Mouse (Mus musculus) cerebral cortex, adult 2 months (tissue): ENCODE results near the gene Fabp7.

Source experiments
- WGBS: fragments of 180-500 bp; shearing (Covaris S2); methylation state at CpG from one replicate; pipeline ENCODE4 v1.1.7; 2018; 5-methylcytosine and 5-hydroxymethylcytosine counted together

The Fabp7 gene

DNA sequence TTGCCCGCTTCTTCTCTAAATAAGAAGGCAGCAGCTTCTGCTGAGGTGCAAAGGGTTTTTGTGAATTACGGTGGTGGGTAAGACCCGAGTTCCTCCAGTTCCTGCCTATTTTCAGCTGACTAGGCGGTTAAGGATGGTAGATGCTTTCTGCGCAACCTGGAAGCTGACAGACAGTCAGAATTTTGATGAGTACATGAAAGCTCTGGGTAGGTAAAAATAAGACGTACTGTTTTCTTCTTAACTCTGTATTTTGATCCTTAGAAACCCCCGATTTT lies at the start of gene Fabp7:
TSS of gene Fabp7 (plus strand) at position 6 of the 275 bp plus-strand sequence.
- 15% methylated on average over 7 of the region's 7 CpGs for whole genome bisulfite sequencing

DNA sequence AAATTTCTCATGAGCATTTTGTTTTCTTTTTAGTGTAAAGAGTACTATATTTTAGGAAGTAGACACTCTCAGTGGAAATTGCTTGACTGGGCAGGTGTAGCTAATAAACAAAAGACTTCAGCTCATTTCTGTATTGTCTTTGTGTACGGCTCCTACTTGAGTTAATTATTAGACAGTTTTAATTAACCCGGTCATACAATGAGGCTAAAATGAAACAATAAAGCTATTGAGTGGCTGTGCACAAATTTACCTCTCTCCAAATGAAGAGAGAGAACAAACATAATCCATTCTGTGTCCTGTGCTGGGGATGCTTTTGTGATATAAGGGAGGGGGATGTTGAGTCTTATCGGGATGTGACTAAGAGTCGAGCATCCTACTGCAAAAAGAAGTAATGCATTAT lies 43.9 kb upstream of the Fabp7 start:
- 54% methylated on average over 4 of the region's 4 CpGs for WGBS

DNA sequence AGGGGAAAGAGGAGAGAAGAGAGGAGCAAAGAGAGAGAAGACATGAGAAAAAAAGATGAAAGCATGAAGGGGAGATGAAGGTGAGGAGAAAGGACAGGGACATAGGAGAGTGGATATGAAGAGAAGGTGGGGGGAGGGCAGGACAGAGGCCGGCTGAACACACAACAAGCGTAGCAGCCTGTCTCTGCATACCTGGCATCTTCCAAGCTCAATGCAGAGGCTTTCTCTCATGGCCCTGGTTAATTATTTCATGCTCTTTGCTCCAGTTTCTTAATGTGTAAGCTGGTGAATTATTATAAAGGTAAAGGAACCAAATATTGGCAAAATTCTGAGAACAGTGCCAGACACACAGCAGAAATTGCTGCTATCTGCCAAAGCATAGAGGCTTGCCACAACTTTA lies 43.3 kb upstream of the Fabp7 start:
- 80% methylated on average over 2 of the region's 2 CpGs for WGBS

DNA sequence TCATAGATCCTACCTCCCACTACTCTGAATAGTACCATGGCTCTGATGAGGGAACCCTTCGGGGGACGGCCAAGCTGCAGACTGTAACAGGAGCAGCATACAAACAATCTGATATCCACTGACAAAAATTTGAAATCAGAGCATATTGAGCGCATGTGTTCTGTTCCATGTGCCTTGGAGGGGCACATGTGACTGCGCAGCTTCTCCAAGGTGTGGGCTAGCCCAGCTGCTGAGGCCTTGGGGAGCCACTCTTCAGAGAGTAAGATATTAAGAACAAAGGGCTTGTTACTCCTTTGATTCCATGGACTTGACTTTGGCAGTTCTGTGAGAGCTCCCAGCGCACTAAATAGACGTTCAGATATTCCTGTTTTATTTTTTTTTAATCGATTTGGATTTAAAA lies 41.6 kb upstream of the Fabp7 start:
- WGBS, result 68% methylated on average over 7 of the region's 7 CpGs

DNA sequence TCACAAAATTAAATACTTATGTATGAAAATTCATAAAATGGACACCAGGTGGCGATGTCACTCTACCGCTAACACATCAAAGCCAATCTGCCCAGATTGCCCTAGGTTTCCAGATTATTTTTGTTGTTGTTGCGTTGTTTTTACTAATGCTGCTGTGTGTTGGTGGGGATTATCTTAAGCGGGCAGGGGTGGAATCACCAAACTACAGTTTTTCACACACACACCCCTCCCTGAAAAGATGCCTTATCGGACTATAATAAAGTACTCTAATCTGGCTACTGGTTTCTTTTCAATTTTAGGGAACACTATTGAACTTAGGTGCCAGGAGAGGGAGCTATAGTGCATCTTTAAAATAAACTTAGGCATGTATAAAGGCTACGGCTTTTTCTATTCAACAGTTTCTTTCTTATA lies 41.1 kb upstream of the Fabp7 start:
- WGBS, result under 1% methylated on average over 6 of the region's 6 CpGs

DNA sequence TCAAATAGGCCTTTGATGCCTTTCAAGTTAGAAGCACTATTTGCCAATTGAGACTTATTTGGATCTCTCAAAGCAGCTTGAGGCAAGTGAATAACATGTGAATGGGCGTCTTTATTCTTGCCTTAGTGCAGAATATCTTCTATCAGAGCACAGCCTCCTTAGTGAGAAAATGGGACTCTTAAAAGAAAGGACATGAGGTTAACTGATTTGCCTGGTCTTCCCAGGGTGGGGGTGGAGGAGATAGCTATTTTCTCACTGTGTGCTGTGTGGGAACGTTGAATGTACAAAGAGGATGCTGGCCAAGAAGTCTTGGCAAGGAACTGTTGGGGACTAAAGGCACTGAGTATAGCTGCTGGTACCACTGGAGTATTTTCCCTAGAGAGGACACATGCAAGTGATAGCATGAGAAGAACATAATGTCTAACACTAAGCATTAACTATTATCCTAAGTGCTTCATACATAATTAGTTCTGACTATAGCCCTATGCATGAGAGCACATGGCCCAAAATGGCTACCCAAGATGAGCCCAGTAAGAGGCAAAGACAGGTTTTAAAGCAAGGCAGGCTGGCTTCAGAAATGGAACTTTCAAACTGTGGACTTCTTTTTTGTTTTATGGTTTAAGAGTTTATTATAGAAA lies 40.4 kb upstream of the Fabp7 start:
- 11% methylated on average over 2 of the region's 2 CpGs for WGBS

DNA sequence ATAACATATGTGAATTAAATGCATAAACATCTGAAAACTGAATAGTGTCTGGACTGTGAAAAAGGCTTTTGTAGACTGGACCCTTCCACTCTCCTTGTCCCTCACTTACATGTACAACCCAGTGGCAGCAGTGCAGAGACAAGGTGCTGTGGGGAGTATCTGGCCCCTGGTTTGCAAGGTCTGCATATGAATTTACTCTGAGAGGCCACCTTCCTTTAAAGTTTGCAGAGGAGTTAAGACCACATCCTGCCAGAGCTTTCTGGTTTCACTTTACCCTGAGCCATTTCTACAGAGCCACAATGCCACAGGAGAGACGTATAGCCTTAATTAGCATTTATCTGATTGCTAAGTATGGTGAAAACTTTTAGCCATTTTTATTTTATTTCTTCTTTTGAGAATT lies 31.3 kb upstream of the Fabp7 start:
- 100% methylated on average over 1 of the region's 1 CpGs for WGBS

DNA sequence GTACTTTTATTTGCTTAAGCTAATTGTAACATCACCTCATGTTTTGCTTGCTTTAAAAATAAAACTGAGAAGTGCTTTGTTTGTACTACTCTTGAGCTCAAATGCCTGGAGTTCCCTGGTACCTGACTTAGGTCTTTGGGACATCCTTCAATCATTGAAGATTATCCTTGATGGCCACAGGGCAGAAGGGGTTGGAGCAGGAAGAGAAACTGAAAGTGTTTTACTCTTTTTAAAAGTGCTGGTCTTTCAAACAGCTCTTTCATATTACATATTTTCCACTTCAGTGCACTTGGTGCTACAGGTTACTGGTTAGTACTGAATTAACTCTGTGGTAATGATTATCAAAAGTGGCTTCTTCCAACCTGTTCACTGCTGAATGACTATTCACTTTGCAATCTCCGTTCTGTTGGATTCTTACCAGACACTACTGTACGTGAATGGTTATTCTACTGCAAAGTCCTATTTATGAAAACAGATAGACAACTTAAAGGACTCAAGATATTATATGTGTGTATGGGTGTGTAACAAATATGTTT lies 29.4 kb upstream of the Fabp7 start:
- 94% methylated on average over 2 of the region's 2 CpGs for WGBS

DNA sequence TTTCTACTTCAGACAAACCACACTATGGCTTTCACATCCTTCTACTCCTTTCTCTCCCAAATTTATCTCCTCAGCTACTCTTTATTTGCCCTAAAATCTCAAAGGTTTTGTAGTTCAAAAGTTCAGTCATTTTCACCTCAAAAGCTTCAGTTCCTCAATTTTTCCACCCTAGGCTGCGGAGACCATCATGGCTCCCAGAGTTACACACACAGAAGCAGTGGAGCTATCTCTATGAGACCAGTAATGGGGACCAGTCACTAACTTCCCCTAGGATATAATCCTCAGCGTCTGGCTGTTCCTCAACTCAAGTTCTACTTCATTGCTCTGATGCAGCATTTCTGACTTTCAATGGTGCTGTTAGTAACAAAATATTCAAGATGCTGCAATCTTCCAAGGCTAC lies 25.7 kb upstream of the Fabp7 start:
- 92% methylated on average over 2 of the region's 2 CpGs for WGBS

DNA sequence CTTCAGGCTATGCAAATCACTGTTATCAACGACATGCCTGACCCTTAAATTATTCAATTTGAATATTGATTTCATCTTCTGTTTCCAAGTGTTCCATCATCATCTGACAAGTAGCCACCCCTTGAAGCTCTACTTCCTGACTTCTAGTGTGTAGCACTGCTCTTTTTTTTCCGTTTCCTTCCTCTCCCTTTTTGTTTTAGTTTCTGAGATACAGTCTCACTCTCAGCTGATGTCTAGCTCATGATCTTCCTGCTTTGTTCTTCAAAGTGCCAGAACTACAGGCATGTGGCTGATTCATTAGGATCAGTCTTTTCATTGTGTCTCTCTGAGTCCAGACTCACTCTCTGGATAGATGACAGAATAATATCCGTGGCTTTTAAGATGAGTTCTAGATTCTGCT lies 24.0 kb upstream of the Fabp7 start:
- 74% methylated on average over 3 of the region's 3 CpGs for WGBS

DNA sequence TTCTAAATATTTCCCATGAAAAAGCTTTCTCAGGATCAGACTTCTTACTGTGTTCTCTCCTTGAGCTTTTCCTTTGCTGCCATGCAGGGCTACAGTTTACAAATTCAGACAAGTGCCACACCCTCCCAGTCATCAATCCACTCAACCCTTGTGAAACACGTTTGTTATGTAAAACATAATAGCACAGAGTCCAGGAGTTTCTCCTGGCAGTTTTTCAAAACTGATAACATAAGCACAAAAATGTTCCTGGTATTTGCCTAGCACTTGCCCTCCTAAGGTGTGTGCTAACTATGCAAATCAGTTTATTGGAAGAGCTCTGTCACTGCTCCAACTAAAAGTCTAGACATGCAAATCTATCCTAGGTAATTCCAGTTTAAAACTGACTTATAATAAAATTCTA lies 21.6 kb upstream of the Fabp7 start:
- 60% methylated on average over 1 of the region's 1 CpGs for WGBS

DNA sequence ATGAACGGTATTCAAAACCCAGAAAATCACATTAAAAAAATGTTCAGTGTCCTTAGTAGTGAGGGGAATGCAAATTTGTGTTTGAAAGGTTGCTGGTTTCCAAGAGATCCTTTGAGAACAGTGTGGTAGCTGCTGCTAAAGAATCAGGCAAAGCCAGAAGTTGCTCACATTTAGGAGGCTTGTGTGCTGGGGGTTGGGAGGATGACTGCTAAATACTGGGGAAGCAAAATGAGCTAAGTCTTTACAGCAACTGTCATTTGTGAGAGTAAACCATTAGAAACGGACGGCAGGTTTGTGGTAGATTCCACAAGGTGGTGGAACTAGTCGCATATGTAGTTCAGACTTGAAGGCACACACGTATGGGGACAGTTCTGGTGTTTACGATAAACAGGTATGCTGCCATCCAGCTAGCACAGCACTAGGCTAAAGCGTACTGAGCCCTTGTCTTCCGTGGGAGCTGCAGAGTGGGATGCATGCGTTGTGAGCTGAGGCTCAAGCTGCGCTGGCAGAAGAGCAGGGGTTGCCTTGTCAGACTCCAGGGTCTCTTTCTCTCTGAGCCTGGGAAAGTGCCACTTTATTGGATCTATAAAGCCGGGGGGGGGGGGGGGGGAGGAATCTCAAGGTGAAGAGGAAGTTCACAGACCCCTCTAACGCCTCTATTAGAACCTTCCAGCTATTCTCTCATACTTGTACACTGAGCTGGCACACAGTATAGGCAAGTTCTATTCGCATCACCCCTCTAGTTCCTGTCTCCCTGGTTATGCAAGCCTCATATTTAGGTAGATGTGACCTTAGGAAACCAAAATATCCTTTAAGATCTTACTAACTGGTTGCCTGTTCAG lies 1.2 kb upstream of the Fabp7 start:
- WGBS, result 22% methylated on average over 13 of the region's 13 CpGs

DNA sequence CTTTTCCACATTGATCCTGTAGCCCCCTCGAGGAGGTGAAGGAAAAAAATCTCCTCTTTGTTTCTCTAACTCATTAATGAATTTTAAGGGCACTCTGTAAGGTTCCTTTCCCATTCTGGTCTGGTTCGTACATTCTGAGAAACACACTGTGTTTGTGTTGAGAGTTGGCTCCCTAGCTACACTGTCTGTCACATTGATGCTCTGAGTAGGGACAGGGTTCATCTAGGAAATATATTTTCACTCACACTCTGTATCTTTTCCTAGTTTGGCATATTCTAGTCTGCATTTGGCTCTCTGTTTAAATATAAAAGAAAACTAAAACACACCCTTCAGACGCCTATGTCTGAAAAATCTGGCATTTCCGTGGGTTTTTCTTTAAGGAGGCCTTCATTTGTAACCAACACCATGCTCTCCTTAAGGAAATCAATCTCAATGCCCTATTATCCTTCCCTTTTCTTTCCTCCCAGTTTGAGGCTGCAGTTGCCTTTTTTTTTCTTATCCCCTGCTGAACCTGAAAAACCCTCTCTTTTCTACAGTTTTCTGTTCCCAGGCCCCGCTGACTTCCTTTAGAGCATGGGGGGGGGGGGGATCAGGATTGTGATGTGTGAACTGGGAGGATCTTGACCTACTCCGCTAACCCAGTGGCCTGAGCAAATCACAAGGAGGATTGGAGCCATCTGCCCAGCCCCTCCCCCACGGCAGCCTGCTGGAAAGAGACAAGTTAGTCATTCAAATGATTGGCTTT lies 378 bp upstream of the Fabp7 start:
- 13% methylated on average over 7 of the region's 7 CpGs for whole genome bisulfite sequencing

DNA sequence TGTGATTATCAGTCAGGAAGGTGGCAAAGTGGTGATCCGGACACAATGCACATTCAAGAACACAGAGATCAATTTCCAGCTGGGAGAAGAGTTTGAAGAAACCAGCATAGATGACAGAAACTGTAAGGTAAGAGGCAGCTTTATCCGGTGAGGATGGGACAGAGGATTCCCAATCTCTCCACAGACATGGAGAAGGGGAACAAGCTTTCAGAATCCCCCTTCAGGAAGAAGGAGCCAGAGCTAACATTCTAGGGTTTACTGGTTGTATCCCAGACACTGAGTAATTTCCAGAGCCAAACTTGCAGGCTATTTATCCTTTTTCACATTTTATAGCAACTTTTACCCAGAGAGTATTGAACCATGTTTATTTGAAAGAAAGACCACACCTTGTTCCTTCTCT lies 871 bp downstream of the Fabp7 start:
- WGBS, result 49% methylated on average over 2 of the region's 2 CpGs

DNA sequence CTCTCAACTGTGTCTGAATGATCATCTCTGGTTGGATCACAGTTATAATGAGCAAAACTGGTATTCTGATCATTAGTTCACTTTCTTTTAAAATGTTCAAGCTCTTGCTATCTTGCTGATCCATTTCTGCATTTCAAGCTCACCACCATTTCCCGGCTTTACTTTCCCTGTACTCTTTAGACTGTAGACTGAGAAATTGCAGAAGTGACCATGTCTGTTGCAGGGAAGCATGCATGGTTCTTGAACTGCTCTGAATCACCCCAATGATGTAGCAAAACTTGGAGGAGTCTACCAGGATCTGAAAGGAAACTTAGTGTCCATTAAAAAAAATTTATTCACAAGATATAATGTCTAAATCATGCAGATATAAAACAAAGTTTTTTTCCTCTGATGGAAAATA lies 8.3 kb downstream of the Fabp7 start:
- WGBS, result 95% methylated on average over 1 of the region's 1 CpGs

DNA sequence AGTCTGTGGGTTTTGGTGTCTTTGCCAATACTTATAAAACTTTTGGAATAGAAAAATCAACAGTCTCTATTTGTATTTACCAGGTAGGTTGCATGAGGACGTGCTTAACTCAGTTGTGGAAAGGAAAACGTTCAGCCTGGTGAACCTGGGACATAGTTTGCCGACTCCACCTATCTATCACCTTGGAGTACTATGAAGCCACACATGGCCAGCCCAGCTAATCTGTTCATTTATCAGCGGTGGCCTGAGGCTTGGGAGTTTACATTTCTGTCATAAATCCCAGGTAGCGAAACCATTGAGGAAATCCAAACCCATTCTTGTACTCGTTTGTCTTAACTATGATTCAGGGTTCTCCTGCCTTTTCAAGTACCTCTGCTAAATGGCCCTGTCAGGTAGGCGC lies 9.3 kb downstream of the Fabp7 start, which contains the start of gene Smpdl3a:
TSS of gene Smpdl3a (plus strand) at position 318 of the 400 bp plus-strand sequence.
- WGBS, result 82% methylated on average over 7 of the region's 7 CpGs

DNA sequence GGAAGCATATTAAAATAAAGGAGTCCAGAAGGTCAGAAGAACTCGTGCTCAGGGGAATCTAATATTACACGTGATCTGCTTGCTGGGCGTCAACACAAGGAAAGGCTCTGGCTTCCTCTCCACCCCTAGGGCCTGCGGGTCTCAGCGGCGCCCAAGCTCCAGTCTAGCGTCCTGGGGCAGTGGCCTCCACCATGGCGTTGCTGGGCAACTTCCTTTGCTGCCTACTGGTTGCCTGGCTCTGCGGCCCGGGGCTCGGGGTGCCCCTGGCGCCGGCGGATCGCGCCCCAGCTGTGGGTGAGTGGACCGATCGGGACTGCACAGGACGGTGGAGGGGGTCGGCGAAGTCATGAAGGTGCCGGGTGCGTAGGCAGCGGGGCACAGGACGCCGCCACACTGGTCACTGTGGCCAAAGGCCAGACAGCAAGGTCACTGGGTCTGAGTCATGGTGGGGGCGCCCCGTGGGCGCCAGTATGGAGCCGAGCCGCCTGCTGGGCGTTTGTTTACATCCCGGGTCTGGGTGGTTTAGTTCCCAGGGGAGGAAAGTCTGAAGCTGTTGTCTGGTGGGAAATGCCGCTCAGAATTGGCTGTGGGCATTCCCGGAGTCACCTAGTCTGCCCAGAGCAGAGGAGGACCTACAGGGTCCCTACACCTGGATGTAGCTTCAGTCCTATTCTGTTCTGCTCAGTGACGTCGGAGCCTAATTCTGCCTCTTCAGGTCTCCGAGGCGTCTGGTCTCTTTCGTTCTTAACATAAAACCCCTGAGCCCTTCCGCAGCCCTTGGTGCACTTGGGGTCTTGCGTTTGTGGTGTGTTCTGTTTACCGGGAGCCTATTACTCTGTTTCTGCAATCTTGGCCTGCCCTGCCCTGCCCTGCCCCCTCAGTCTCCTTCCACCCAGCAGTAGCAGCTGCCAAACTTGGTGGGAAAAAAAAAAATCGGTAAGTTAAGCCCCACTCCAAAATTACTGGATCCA lies 10.1 kb downstream of the Fabp7 start:
- 2% methylated on average over 44 of the region's 44 CpGs for WGBS

DNA sequence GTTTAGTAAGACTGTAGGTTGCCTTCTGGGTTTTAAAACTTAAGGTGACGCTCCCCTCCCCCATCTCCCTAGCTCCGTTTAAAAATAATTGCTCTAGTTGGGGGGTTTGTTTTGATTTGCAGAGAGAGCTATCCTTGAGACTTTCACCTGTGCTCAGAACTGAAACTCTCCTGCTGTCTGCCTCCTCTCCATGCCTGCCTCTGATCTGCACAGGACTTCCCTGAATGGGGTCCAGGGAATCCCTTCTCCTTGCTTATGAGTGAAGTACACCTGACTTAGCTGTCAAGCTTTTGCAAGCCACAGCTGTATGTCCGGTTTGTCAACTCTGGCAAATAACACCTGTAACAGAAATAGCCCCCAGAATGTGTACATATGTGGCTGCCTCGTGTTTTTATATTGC lies 10.9 kb downstream of the Fabp7 start:
- 24% methylated on average over 4 of the region's 4 CpGs for WGBS

DNA sequence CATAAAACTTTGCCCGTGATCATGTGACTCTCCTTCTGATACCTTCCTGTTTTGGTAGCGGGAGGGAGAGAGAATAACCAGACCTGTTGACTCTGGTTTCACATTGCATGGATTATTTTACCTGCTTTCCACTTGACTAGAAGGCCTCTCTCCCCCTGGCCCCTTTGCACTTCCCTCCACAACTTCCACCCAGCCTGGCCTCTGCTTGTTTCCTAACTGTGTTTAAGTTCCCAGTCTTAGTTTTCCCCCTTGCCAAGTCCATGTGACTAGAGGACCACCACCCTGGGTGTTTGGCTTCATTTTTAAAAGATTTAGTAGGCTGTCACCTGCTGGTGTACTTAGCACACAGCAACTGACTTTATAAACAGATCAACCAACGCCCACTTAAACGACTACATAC lies 11.4 kb downstream of the Fabp7 start:
- WGBS, result 38% methylated on average over 4 of the region's 4 CpGs

DNA sequence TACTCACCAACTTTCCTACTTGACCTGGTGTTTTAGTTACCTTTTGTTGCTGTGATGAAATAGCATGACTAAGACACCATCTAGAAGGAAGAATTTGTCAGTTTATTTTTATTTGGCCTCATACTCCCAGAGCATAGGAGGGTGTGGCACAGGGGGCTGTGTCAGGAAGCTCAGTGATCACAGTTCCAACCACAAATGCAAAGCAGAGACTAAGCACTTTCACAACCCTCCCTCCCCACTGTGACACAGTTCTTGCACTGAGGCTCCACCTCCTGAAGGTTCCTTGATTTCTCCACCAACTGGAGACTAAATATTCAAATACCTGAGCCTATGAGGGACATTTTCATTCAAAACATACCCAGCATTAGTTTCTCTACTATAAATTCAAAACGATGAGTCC lies 14.8 kb downstream of the Fabp7 start:
- 94% methylated on average over 1 of the region's 1 CpGs for WGBS

DNA sequence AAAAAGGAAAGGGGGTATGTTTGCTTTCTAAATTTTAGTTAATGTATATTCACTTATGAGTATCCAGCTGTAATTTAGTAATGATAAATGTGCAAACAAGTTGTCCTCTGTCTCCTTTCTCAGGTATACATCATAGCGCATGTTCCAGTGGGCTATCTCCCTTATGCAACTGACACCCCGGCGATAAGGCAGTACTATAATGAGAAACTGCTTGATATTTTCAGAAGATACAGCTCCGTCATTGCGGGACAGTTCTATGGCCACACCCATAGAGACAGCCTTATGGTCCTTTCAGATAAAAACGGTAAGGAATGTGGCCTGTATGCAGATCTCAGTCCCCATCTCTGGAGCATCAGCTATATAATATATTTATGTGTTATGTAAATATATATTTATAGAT lies 23.1 kb downstream of the Fabp7 start:
- 96% methylated on average over 6 of the region's 6 CpGs for whole genome bisulfite sequencing
